Mouse (Mus musculus): Measurements from ENCODE around the gene Tas2r135.

Tas2r135 gene

DNA sequence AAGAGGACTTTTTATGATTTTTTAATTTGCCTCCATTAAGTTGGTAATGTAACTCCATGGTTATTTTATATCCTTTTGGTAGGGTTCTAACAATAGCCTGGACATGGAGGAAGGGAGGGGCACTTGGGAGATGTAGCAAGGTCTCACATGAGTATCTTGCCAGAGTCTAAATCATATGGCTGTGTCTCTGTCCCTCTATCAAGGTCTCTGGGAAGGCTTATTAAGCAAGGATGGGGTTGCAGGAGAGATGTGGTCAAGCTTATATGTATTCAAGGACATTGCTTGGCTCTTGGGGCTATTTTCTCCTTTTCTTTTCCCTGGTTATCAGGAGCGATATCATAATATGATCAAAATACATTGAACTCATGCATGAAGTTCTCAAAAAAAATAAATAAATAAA, 6.2 kb upstream of the Tas2r135 start:
- in situ Hi-C loops (cut with MboI; ENCODE audit: low pct_unique_long_range_greater_than_20kb in 1 of 2, low sequenced_read_pairs in 2 of 2, unreplicated experiment in 1 of 2): no loop called here

DNA sequence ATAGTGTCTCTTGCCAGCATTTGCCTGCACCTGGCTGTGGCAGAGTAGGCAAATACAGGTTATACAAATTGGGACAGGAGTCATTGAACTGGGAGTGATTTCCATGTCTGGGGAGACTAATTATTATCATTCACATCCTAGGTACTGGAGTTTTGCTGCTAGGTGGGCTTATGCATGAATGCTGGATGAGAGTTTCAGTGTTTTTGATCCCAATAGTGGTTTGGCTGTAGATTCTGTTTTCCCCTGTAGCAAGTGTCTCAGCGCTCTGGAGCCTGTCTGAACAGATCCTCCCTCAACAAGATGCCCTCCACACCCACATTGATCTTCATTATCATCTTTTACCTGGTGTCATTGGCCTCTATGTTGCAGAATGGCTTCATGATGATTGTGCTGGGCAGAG, 5.3 kb upstream of the Tas2r135 start, which contains the start of gene Tas2r143:
Gene Tas2r143 (plus strand): TSS at position 301 of the 400 bp plus-strand sequence.
- in situ Hi-C loops (cut with MboI; ENCODE audit: low pct_unique_long_range_greater_than_20kb in 1 of 2, low sequenced_read_pairs in 2 of 2, unreplicated experiment in 1 of 2): no loop called here

DNA sequence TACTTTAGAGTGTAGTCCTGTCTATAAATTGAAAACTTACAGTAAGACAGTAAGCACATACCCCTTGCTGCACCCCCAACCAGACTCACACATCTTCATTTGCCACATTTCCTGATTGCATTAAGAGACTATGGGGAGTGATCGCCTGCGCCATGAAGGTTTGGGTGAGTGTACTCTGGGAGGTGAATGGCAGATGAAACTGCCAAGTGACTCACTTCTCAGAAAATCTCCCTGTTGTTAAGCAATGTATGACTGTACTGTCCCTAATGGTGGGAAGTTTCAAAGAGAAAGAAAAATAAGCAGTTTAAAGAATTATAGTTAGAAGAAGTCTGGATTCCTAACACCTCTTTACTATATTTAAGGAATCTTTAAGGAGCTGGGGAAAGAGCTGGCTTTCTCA, 14.2 kb downstream of the Tas2r135 start:
- in situ Hi-C loops (cut with MboI; ENCODE audit: low pct_unique_long_range_greater_than_20kb in 1 of 2, low sequenced_read_pairs in 2 of 2, unreplicated experiment in 1 of 2): no loop called here

GRCm38 (mm10) chr6:42421439-42421838, 16.2 kb downstream of the Tas2r135 start:
- in situ Hi-C loops (cut with MboI; ENCODE audit: low pct_unique_long_range_greater_than_20kb in 1 of 2, low sequenced_read_pairs in 2 of 2, unreplicated experiment in 1 of 2): no loop called here

DNA sequence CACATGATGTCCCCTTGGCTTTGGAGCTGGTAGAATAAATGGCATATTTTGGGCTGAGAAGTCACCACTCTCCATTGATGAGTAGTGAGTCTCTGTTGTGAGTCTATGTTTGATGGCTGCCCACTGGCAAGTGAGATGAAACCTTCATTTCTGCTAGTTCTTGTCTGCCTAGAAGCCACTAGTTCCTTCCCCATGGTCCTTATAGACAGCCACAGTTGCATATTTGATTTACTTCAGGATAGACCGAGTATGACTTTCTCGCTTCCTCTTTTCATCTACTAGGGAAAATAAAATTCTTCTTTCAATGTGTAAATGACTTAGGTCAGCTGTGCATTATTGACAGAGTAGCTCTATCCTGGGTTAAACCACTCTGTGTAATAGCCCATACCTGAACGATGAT, 19.2 kb downstream of the Tas2r135 start:
- in situ Hi-C loops (cut with MboI; ENCODE audit: low pct_unique_long_range_greater_than_20kb in 1 of 2, low sequenced_read_pairs in 2 of 2, unreplicated experiment in 1 of 2): no loop called here

- in situ Hi-C loops (cut with MboI; ENCODE audit: low pct_unique_long_range_greater_than_20kb in 1 of 2, low sequenced_read_pairs in 2 of 2, unreplicated experiment in 1 of 2): no loop called here
These were observed 21.1 kb downstream of the Tas2r135 start for GRCm38 (mm10) chr6:42426337-42426736.

DNA sequence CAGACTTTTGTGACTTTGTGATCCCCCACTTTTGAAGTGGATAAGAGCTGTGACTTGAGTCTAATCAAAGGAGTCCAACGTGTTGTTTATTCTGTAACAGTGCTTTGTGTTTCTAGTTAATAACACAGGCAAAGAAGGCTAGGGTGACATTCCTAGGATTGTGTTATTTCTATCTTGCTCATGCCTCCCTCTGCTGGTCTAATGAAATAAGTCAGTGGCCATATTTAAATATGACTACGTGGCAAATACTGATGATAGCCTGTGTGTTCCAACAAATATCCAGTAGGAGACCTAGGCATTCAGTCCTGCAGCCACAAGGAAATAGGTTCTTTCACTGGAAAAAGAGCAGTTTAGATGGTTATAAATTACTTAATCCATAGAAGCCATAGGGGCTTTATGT, 28.3 kb downstream of the Tas2r135 start:
- in situ Hi-C loops (cut with MboI; ENCODE audit: low pct_unique_long_range_greater_than_20kb in 1 of 2, low sequenced_read_pairs in 2 of 2, unreplicated experiment in 1 of 2): no loop called here

GRCm38 (mm10) chr6:42434446-42434845, 29.2 kb downstream of the Tas2r135 start, which contains the start of gene Tas2r126:
Gene Tas2r126, plus strand, starts transcription at chr6:42434535.
- in situ Hi-C loops (cut with MboI; ENCODE audit: low pct_unique_long_range_greater_than_20kb in 1 of 2, low sequenced_read_pairs in 2 of 2, unreplicated experiment in 1 of 2): no loop called here

GRCm38 (mm10) chr6:42435490-42435889, 30.3 kb downstream of the Tas2r135 start:
- in situ Hi-C loops (cut with MboI; ENCODE audit: low pct_unique_long_range_greater_than_20kb in 1 of 2, low sequenced_read_pairs in 2 of 2, unreplicated experiment in 1 of 2): no loop called here

DNA sequence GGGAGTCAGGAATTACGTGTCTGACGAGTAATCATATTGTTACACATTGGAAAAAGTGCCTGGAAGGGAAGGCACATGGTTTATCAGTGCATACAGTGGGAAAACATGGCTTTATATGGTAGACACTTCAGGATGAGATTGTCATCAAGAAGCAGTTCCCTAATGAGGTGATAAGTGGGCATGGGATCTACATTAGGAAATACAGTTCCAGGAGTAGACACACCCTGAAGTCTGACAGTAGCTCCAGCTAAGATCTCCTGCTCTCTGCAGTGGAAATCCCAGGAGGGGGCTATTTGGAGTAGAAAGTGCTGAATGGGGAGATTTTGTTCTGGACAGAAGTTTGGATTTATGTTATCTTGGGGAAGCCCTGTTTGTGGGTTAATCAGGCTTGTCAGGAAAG, 36.2 kb downstream of the Tas2r135 start:
- in situ Hi-C loops (cut with MboI; ENCODE audit: low pct_unique_long_range_greater_than_20kb in 1 of 2, low sequenced_read_pairs in 2 of 2, unreplicated experiment in 1 of 2): no loop called here

DNA sequence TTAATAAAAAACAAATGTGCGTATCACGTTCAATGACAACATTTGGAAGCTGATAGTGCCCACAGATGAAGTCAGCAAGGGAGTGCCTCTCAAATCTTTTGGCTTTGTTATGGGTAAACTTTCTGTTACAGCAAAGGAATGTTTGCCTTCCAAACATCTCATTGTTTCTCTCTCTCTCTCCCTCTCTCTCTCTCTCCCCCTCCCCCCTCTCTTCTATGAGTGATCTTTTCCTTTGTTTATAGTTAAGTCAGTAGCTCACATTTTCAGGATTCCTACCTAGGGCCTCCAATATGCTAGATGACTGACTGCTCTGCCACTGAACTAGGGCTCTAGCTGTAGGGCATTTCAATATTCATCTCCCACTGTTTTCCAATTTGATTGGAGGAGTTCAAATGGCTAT, 39.3 kb downstream of the Tas2r135 start:
- in situ Hi-C loops (cut with MboI; ENCODE audit: low pct_unique_long_range_greater_than_20kb in 1 of 2, low sequenced_read_pairs in 2 of 2, unreplicated experiment in 1 of 2): no loop called here

GRCm38 (mm10) chr6:42447381-42447780, 42.1 kb downstream of the Tas2r135 start:
- in situ Hi-C loops (cut with MboI; ENCODE audit: low pct_unique_long_range_greater_than_20kb in 1 of 2, low sequenced_read_pairs in 2 of 2, unreplicated experiment in 1 of 2): no loop called here
